Mouse (Mus musculus): ENCODE results near the gene Isy1. TPM values are rescaled to one million over a fixed set of nuclear protein-coding genes. Genes with fewer than 3 reads are reported as not detected.

The Isy1 gene
- polyA plus RNA-seq, 1 experiment from 2014 or later: 26.4 TPM

GRCm38 (mm10) chr6:87879010-87879409, 40.4 kb upstream of the Isy1 start:
- no peak overlapping the region for H3K9ac ChIP-seq (ENCODE audit: low read depth, low read length)
- no peak for ATAC-seq
- no peaks in the 10 kb centered on the region for H3K36me3 ChIP-seq (ENCODE audit: control insufficient read depth, insufficient read depth)
- H3K27me3 ChIP-seq (replicated peaks; ENCODE audit: control insufficient read depth, insufficient read depth, low read length): no peaks in the 10 kb centered on the region
- 16% methylated on average over 4 of the region's 4 CpGs for whole genome bisulfite sequencing
- no peak overlapping the region for H3K27ac ChIP-seq (ENCODE audit: low read depth, low read length)
- H3K4me3 ChIP-seq (ENCODE audit: low read depth, low read length): no peak overlapping the region
- no peak overlapping the region for H3K4me2 ChIP-seq (replicated peaks; ENCODE audit: low read depth)
- no peak for TF ChIP-seq CTCF (IDR thresholded peaks at IDR 0.05; ENCODE audit: low read depth)
- 0 out of 2 replicates have a peak, but pooled peaks cover 5% of the 10 kb centered on the region for H3K4me1 ChIP-seq (replicated peaks; ENCODE audit: control insufficient read depth, insufficient read depth, low read length)
- no peaks in the 10 kb centered on the region for H3K9me3 ChIP-seq (ENCODE audit: control insufficient read depth)

DNA sequence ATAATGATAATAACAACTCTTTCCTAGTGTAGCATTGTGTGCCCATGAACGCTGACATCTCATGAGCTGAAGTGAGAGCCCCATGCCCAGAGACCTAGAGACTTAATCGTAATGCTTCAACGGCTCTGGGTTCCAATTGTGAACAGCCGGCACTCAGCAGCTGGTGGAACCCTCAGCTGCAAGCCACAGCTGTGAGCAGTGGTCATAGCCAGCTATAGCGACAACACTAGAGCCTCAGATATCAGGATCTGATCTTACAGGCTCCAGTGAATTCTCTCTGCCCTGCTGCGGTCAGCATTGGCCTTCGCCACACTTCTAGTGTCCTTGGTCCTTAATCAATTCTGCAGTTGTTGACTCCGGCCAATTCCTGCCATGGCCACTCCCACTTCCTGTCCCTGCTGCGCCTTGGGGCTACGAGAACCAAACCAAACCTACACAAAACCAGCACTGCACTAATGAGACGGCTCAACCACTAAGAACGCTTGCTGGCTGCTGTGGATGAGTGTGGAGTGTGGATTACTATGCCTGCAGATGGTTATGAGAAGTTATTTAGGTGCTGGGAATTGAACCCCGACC, 37.6 kb upstream of the Isy1 start:
- Histone ChIP-seq H3K4me1 (replicated peaks; ENCODE audit: control insufficient read depth, insufficient read depth, low read length) (0 out of 2 replicates have a peak, but pooled peaks cover 5% of the 10 kb centered on the region), H3K36me3 (ENCODE audit: control insufficient read depth, insufficient read depth) (no peaks in the 10 kb centered on the region), H3K4me3 (ENCODE audit: low read depth, low read length) (no peak overlapping the region), H3K4me2 (replicated peaks; ENCODE audit: low read depth) (no peak overlapping the region), H3K9ac (ENCODE audit: low read depth, low read length) (no peak overlapping the region), H3K27me3 (replicated peaks; ENCODE audit: control insufficient read depth, insufficient read depth, low read length) (no peaks in the 10 kb centered on the region), H3K27ac (ENCODE audit: low read depth, low read length) (peak overlapping the region; percentile 74), H3K9me3 (ENCODE audit: control insufficient read depth) (no peaks in the 10 kb centered on the region)
- TF ChIP-seq CTCF (IDR thresholded peaks at IDR 0.05; ENCODE audit: low read depth): no peak
- WGBS: 65% methylated on average over 13 of the region's 13 CpGs
- no peak for ATAC-seq

DNA sequence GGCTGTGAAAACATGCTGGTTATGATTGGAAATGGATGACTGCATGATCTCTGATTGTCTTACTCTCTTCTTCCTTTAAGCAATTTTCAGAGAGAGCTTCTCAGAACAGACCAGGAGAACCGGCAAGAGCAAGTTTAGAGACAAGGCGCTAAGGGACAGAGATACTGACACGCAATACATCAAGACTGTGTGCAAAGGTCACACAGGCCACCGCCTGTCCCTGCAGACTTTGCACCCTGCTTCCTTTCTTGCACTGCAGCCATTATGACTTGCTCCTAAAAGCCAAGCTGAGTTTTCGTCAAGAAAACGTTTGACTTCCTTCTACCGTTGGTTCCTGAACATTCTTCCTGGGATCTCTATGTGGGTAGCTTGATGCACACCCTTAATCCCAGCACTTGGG, 37.0 kb upstream of the Isy1 start:
- Histone ChIP-seq H3K9ac (ENCODE audit: low read depth, low read length) (no peak overlapping the region), H3K4me2 (replicated peaks; ENCODE audit: low read depth) (no peak overlapping the region), H3K36me3 (ENCODE audit: control insufficient read depth, insufficient read depth) (no peaks in the 10 kb centered on the region), H3K27me3 (replicated peaks; ENCODE audit: control insufficient read depth, insufficient read depth, low read length) (no peaks in the 10 kb centered on the region), H3K4me1 (replicated peaks; ENCODE audit: control insufficient read depth, insufficient read depth, low read length) (0 out of 2 replicates have a peak, but pooled peaks cover 5% of the 10 kb centered on the region), H3K9me3 (ENCODE audit: control insufficient read depth) (no peaks in the 10 kb centered on the region), H3K4me3 (ENCODE audit: low read depth, low read length) (no peak overlapping the region), H3K27ac (ENCODE audit: low read depth, low read length) (peak overlapping the region; percentile 74)
- 38% methylated on average over 7 of the region's 7 CpGs for WGBS
- ATAC-seq: peak; percentile 79
- no peak for TF ChIP-seq CTCF (IDR thresholded peaks at IDR 0.05; ENCODE audit: low read depth)

GRCm38 (mm10) chr6:87875083-87875482, 36.5 kb upstream of the Isy1 start:
- no peaks in the 10 kb centered on the region for H3K36me3 ChIP-seq (ENCODE audit: control insufficient read depth, insufficient read depth)
- H3K27me3 ChIP-seq (replicated peaks; ENCODE audit: control insufficient read depth, insufficient read depth, low read length): no peaks in the 10 kb centered on the region
- no peaks in the 10 kb centered on the region for H3K9me3 ChIP-seq (ENCODE audit: control insufficient read depth)
- no peak overlapping the region for H3K4me3 ChIP-seq (ENCODE audit: low read depth, low read length)
- no peak overlapping the region for H3K9ac ChIP-seq (ENCODE audit: low read depth, low read length)
- ATAC-seq: 0 out of 2 replicates have a peak, but pooled peaks have one; percentile 9
- peak overlapping the region; percentile 69 for H3K27ac ChIP-seq (ENCODE audit: low read depth, low read length)
- WGBS: 43% methylated on average over 1 of the region's 1 CpGs
- no peak overlapping the region for H3K4me2 ChIP-seq (replicated peaks; ENCODE audit: low read depth)
- 0 out of 2 replicates have a peak, but pooled peaks cover 5% of the 10 kb centered on the region for H3K4me1 ChIP-seq (replicated peaks; ENCODE audit: control insufficient read depth, insufficient read depth, low read length)
- no peak for TF ChIP-seq CTCF (IDR thresholded peaks at IDR 0.05; ENCODE audit: low read depth)

GRCm38 (mm10) chr6:87873963-87874362, 35.4 kb upstream of the Isy1 start:
- TF ChIP-seq CTCF (IDR thresholded peaks at IDR 0.05; ENCODE audit: low read depth): peak; percentile 37; the same call in 1 of the 2 replicates
- H3K4me1 ChIP-seq (replicated peaks; ENCODE audit: control insufficient read depth, insufficient read depth, low read length): 0 out of 2 replicates have a peak, but pooled peaks cover under 1% of the 10 kb centered on the region
- no peaks in the 10 kb centered on the region for H3K27me3 ChIP-seq (replicated peaks; ENCODE audit: control insufficient read depth, insufficient read depth, low read length)
- H3K4me2 ChIP-seq (replicated peaks; ENCODE audit: low read depth): no peak overlapping the region
- 87% methylated on average over 2 of the region's 2 CpGs for WGBS
- H3K9ac ChIP-seq (ENCODE audit: low read depth, low read length): no peak overlapping the region
- H3K9me3 ChIP-seq (ENCODE audit: control insufficient read depth): no peaks in the 10 kb centered on the region
- H3K27ac ChIP-seq (ENCODE audit: low read depth, low read length): no peak overlapping the region
- no peak overlapping the region for H3K4me3 ChIP-seq (ENCODE audit: low read depth, low read length)
- ATAC-seq: no peak
- H3K36me3 ChIP-seq (ENCODE audit: control insufficient read depth, insufficient read depth): no peaks in the 10 kb centered on the region

DNA sequence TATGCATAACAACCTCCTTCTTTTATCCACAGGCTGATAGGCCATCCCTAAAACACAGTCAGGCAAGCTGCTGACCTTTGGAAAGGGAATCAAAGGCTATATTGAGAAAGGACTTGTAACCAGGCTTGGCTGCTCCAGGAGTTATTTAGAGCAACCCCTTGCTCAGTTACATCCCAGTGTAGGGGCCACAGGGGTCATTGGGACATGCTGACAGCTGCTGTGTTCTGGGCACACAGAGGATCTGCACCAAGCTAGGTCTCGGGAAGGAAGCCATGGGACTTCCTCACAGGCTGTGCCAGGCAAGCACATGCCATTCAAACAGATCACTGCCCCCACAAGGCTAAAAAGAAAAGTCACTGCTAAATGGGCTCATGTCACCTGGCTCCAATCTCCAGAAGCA, 34.5 kb upstream of the Isy1 start:
- H3K4me3 ChIP-seq (ENCODE audit: low read depth, low read length): no peak overlapping the region
- 22% methylated on average over 1 of the region's 1 CpGs for WGBS
- H3K9ac ChIP-seq (ENCODE audit: low read depth, low read length): no peak overlapping the region
- H3K4me2 ChIP-seq (replicated peaks; ENCODE audit: low read depth): no peak overlapping the region
- no peaks in the 10 kb centered on the region for H3K4me1 ChIP-seq (replicated peaks; ENCODE audit: control insufficient read depth, insufficient read depth, low read length)
- no peak for TF ChIP-seq CTCF (IDR thresholded peaks at IDR 0.05; ENCODE audit: low read depth)
- H3K27ac ChIP-seq (ENCODE audit: low read depth, low read length): no peak overlapping the region
- no peaks in the 10 kb centered on the region for H3K27me3 ChIP-seq (replicated peaks; ENCODE audit: control insufficient read depth, insufficient read depth, low read length)
- no peaks in the 10 kb centered on the region for H3K36me3 ChIP-seq (ENCODE audit: control insufficient read depth, insufficient read depth)
- H3K9me3 ChIP-seq (ENCODE audit: control insufficient read depth): no peaks in the 10 kb centered on the region
- no peak for ATAC-seq
